Mouse (Mus musculus) 416B (cell line): ENCODE measurements around the gene Srsf1.
"Not testable (repeated sequence)": the region's sequence is repeated elsewhere in the genome, so short reads cannot be mapped to it uniquely, and the experiment has no call there.

Experiments used
- DNase-seq: peaks from one replicate; pipeline ENCODE4 v3.0.0; 2011; ENCODE audit warnings: low read depth

Gene Srsf1

GRCm38 (mm10) chr11:88039066-88039465 lies 8.1 kb upstream of the Srsf1 start:
- no peak for DNase-seq

DNA sequence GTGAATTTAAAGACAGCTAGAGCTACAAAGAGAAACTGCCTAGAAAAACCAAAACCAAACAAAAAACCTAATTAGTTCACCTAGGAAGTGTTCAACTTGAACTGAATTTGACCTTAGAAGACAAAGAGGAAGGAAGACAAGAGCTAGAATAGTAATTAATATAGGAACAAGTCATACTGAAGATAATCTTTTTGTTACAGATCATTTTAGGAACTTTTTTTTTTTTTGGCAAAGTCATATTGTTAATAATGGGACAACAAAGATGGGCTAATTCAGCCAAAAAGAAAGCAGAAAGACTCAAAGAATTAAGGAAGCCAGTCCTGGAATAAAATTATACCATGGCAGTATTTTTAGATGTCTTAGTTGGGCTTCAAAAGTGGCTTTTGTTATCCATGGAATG lies 2.9 kb upstream of the Srsf1 start:
- peak; percentile 20 for DNase-seq

DNA sequence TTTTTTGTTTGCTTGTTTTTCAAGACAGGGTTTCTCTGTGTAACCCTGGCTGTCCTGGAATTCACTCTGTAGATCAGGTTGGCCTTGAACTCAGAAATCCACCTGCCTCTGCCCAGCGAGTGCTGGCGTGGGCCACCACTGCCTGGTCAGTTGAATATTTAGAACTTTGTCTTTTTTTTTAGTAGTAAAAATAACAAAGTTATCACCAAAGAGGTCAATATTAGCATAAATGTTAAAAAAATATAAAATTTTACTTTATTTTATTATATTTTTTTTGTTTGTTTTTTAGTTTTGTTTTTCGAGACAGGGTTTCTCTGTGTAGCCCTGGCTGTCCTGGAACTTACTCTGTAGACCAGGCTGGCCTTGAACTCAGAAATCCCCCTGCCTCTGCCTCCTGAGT lies 2.0 kb upstream of the Srsf1 start:
- DNase-seq, result not testable (repeated sequence)

- DNase-seq, result peak; percentile 85
These were observed 1.3 kb upstream of the Srsf1 start for GRCm38 (mm10) chr11:88045878-88046277.

DNA sequence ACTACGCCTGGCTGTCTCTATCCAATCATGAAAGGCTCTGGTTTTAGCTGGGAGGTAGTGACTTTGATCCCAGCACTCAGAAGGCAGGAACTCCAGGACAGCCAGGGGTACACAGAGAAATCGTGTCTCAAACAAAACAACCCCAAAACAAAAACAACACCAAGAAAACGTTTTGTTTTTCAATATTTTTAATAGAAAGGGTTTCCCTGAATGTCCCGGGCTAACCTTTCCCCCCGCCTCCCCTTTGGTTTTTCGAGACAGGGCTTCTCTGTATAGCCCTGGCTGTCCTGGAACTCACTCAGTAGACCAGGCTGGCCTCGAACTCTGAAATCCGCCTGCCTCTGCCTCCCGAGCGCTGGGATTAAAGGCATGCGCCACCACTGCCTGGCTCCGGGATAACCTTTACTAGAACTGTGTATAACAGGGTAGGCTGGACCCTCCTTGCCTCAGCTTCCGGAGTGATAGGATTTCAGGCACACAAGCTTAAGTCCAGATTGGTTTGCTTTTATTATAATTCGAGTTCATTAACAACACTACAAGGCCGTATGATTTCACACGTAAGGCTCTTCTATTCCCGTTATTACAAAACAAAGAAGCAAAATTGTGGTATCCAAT lies 743 bp upstream of the Srsf1 start:
- DNase-seq, result peak; percentile 88

- peak; percentile 67 for DNase-seq
These were observed 828 bp downstream of the Srsf1 start for GRCm38 (mm10) chr11:88047871-88048531.

GRCm38 (mm10) chr11:88048961-88049670 lies 1.9 kb downstream of the Srsf1 start:
- DNase-seq, result peak; percentile 66

GRCm38 (mm10) chr11:88049732-88050131 lies 2.6 kb downstream of the Srsf1 start:
- DNase-seq, result no peak

DNA sequence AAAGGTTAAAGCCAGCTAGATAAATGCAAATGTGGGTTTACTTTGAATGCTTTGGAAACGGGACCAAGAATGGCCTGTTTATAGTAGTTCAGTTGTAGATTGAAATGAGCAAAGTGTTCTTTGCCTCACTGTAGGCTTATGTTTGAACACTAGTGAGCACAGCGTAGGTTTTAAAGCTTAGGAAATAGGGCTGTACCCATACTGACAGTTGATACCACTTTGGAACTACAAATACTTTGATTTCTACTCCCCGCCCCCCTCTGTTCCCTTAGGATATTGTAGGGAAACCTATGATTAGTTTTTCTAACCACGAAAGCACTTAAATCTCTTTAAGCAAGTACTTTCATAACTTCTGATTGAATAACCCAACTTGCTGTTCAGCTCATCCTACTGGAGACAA lies 5.5 kb downstream of the Srsf1 start:
- peak; percentile 13 for DNase-seq

DNA sequence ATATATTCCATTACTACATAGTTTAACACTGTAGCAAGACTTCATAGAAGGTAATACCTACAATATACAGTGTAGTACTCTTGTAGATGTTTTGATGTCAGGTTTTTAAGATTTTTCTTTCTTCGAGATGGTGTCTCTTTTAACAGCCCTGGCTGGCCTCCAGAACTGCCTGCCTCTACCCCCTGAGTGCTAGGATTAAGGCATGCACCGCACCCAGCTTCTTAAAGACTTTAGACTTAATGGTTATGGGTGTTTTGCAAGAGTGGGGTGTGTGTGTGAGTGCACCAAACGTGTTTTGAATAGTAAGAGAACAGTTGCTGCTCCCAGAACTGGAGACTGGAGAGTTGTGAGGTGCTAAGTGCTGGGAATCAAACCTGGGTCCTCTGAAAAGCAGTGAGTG lies 6.6 kb downstream of the Srsf1 start:
- DNase-seq, result no peak

DNA sequence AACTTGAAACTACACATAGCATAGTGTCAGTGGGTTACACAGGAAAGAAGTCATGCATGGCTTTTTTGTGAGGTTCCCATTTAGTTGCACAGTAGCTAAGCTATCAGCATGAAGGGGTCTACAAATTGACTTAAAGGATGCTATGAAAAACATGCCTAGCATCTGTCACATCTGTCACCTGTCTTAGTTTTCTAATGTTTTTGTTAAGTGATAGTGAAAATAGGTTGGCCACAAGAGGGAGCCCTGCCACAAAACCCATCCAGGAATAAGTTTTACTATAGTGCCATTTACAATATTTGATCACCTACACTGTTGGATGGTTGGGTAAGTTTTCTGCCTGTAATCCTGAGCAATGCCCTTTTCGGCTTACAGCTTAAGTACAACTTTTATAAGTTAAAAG lies 7.4 kb downstream of the Srsf1 start:
- peak; percentile 79 for DNase-seq

GRCm38 (mm10) chr11:88055777-88056176 lies 8.6 kb downstream of the Srsf1 start:
- DNase-seq, result peak; percentile 12

DNA sequence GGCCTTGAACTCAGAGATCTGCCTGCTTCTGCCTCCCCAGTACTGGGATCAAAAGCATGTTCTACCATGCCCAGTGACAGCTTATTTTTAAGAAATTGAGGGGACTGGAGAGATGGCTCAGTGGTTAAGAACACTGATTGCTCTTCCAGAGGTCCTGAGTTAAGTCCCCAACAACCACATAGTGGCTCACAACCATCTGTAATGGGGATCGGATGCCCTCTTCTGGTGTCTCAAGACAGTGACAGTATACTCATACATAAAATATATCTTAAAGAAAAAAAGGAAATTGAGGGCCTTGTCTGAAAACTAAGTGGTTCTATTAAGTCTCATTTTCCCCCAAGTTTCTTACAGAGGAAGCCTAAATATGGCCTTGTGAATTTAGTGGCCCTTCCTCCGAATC lies 10.6 kb downstream of the Srsf1 start:
- peak; percentile 69 for DNase-seq

GRCm38 (mm10) chr11:88059141-88059540 lies 12.0 kb downstream of the Srsf1 start:
- DNase-seq, result peak; percentile 90

GRCm38 (mm10) chr11:88061892-88062625 lies 14.9 kb downstream of the Srsf1 start:
- peak; percentile 71 for DNase-seq

GRCm38 (mm10) chr11:88065732-88066131 lies 18.6 kb downstream of the Srsf1 start:
- DNase-seq, result no peak

- DNase-seq, result peak; percentile 75
These were observed 20.0 kb downstream of the Srsf1 start for GRCm38 (mm10) chr11:88067191-88067585.

DNA sequence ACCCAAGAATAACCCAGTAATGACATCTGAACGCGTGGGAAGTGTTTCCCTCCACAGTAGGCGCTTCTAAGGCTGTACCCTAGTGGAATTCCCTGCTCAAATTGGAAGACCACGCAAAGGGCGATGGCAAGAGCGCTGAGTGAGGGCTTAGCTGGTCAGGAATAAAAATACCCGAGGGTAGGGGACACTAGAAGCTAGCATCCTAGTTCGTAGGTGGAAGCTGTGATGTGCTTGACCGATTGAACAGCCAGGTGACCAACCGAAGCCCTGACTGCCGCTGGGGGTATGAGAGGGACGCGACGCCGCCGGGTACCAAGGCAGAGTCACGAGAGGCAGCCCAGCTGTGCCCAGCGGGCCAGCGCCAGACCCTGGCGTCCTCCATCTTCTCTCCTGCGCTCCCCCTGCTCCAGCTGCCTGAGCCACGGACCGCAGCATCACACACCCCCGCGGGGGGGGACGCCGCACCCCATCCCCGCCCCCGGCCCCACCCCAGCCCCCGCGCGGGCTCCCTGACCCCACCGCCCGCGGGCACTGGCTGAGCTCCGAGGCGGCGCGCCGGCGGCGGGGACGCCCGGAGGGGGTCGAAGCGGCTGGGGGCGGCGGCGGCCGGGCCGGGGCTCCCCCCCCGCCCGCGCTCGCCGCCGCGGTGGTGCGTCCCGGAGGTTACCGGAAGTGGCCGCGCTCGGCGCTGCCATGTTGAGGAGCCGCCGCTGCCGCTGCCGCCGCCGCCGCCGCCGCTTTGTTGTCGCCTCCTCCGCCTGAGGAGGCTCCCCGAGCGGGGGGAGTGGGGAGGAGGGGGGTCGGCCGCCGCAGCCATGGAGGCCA lies 20.6 kb downstream of the Srsf1 start, which contains the start of gene Vezf1:
TSS of gene Vezf1 (plus strand) at position 694 of the 825 bp plus-strand sequence.
- peak; percentile 85 for DNase-seq

GRCm38 (mm10) chr11:88068411-88069245 lies 21.5 kb downstream of the Srsf1 start:
- peak; percentile 88 for DNase-seq

DNA sequence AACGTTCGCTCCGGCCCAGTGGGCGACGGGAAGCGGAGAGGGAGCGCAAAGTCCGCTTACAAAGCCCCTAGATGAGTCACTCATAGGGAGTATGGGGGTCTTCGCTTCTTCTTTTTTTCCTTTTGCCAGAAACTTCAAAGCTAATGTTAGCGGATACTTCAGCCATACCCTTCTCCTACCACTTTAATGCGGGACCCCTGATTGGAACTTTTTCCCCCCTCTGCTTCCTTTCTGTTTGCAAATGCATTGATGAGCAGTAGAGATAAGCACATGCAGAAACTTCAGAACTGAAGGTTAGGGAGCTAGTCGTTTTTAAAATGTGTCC lies 22.0 kb downstream of the Srsf1 start:
- no peak for DNase-seq

GRCm38 (mm10) chr11:88070392-88070791 lies 23.2 kb downstream of the Srsf1 start:
- peak; percentile 70 for DNase-seq
